Mouse (Mus musculus): Measurements from ENCODE around the gene Ttll4.

The Ttll4 gene

GRCm38 (mm10) chr1:74712046-74712445, 50.5 kb downstream of the Ttll4 start:
- no peak for DNase-seq (ENCODE audit: low spot score in 2 of 2)

- DNase-seq (ENCODE audit: low spot score in 2 of 2) = no peak
Observed at GRCm38 (mm10) chr1:74712461-74713098, 51.0 kb downstream of the Ttll4 start.

DNA sequence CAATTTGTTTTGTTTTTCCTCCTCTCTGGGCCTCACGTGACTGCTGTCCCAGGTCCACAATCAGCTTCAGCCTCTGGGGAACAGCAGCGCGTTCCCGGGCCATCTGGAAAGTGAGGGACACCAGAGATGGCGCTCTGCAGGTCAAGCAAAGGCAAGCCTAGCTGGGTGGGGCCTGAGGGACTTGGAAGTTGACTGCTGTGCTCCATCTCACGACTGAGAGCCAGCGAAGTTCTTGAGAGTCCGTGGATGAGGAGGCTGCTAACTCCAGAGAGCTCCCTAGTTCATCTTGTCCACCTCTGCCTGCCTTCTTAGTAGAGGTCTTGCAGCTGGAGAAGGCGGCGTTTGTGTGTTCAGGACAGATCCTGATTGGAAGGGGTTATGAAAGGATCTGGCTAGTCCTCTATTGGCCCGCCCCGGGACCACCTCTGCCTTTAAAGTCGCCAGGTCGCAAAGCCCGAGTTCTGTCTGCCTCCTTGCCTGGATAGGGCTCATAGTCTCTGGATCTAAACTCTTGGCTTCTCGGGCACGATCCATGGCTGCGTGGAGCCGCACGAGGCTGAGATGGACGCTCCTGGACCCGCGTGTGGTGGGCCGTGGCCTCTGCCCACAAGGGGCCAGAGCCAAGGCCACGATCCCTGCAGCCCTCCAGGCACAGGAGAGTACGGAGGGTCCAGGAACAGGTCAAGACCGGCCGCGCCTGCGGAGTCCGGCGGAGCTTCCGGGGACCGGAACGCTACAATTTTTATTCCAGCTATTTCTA, 51.7 kb downstream of the Ttll4 start, which contains the start of gene Cyp27a1:
Gene Cyp27a1 (plus strand): TSS at position 476 of the 760 bp plus-strand sequence.
- peak in 1 of 2 experiments; percentile 21 for DNase-seq (ENCODE audit: low spot score in 2 of 2)

- DNase-seq (ENCODE audit: low spot score in 2 of 2) = no peak
Observed at GRCm38 (mm10) chr1:74713859-74714730, 52.5 kb downstream of the Ttll4 start.

DNA sequence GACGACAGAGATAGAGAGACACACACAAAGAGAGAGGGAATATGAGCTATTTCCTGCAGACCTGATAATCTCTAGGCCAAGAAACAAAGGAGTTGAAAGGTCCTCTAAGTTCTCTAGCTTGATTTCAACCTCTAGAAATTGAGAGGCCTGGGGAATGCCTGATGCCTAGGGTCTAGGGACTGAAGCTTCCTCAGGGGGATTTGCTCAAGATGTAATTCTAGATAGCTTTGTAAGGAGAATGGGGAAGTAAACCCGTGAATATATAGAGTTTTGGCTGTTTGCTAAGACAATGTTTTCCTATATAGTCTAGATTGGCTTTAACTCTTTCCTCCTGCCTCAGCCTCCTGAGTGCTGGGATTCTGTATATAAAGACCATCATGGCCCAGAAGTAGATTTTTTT, 53.4 kb downstream of the Ttll4 start:
- no peak for DNase-seq (ENCODE audit: low spot score in 2 of 2)

DNA sequence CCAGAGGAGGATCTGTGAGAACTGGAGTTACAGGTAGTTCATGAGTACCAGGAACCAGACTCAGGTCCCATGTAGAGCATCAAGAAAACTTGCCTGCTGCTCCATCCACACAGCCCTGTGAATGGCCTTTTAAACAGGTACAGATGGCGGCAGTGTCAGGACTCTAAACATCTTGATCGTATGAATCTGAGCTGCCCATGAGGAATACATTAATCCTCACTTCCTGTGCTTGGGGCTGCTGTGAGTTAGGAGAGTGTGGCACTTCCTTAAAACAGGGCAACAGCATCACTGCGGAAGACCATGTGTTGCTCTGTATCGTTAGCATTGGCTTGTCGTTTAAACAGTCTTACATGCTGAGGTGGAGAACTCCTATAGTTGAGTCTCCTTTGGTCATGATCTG, 53.9 kb downstream of the Ttll4 start:
- DNase-seq (ENCODE audit: low spot score in 2 of 2) = no peak

DNA sequence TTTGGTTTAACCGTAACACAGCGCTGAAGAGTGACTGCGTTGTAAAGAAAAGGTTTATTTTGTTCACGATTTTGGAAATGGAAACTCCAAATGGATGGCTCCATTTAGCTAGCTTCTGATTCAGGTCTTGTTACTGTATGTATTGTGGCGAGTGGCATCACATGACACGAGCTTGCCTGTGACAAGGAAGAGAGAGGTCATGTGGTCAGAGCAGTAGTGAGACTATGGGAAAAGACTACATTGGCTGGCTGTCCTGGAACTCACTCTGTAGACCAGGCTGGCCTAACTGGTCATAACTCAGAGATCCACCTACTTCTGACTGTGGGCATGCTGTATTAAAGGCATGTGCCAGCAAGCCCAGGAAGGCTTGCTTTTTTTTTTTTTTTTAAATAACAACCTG, 54.3 kb downstream of the Ttll4 start:
- DNase-seq (ENCODE audit: low spot score in 2 of 2) = no peak

DNA sequence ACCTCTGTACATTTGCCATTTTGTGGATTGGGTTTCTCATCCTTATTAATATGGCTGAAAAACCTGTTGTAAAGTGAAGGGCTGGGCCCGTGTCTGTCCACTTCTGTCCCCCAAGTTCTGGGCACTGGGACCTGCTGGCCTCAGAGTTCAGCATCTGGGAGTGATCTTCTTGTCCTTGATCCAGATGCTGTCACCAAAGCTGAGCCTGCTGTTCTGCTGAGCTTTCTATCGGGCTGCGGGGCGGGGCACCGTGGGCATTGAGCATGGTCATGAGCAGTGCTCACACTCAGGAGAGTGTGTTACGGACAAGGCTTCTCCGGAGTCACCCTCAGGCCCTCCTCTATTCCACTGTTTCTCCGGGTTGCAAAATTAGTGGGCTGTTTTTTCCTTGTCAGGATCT, 56.6 kb downstream of the Ttll4 start:
- DNase-seq (ENCODE audit: low spot score in 2 of 2) = no peak

DNA sequence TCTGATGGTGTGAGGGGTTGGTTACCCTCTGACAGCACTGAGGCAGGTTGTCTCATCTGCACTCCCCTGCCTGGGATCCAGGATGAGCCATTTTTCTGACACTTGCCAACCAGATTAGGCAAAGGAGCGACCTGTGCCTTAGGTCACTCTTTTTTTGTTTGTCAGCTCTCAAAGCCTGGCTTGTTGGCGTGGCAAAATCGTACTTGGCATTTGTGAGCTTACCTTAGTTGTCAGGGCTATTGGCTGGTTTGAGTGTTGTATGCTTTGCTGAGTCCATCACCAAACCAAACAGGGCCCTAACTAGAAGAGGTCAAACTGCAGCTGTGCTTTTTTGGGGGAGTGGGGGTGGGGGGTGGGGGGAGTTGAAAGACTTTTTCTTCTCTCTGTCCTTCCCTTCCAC, 57.7 kb downstream of the Ttll4 start:
- DNase-seq (ENCODE audit: low spot score in 2 of 2) = no peak

GRCm38 (mm10) chr1:74721657-74722056, 60.1 kb downstream of the Ttll4 start:
- no peak for DNase-seq (ENCODE audit: low spot score in 2 of 2)

GRCm38 (mm10) chr1:74723748-74724147, 62.2 kb downstream of the Ttll4 start:
- DNase-seq (ENCODE audit: low spot score in 2 of 2) = no peak

- no peak for DNase-seq (ENCODE audit: low spot score in 2 of 2)
Observed at GRCm38 (mm10) chr1:74726114-74726513, 64.6 kb downstream of the Ttll4 start.

DNA sequence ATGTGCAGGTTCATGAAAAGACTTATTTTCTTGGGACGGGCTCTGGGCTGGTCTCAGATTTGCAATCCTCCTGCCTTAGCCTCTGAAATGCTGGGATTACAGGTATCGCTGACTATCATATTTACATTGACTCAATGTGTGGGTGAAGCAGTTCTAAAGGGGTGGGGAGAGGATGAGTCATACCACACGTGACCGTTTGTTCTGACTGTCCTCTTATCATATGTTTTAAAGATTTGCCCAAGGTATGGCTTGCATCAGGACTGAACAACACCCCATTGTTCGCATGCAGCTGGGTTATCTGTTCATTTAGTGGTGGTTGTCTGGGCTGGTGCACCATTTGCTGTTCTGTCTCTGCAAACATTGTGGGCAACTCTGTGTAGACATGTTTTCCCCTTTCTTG, 65.1 kb downstream of the Ttll4 start:
- no peak for DNase-seq (ENCODE audit: low spot score in 2 of 2)

- no peak for DNase-seq (ENCODE audit: low spot score in 2 of 2)
Observed at GRCm38 (mm10) chr1:74728446-74728845, 66.9 kb downstream of the Ttll4 start.

GRCm38 (mm10) chr1:74736977-74737376, 75.4 kb downstream of the Ttll4 start:
- no peak for DNase-seq (ENCODE audit: low spot score in 2 of 2)

- no peak for DNase-seq (ENCODE audit: low spot score in 2 of 2)
Observed at GRCm38 (mm10) chr1:74737500-74737899, 76.0 kb downstream of the Ttll4 start.

GRCm38 (mm10) chr1:74740846-74741245, 79.3 kb downstream of the Ttll4 start:
- DNase-seq (ENCODE audit: low spot score in 2 of 2) = no peak

GRCm38 (mm10) chr1:74747335-74747734, 85.8 kb downstream of the Ttll4 start:
- no peak for DNase-seq (ENCODE audit: low spot score in 2 of 2)

GRCm38 (mm10) chr1:74748643-74749271, 87.2 kb downstream of the Ttll4 start, which contains the start of gene Prkag3:
Gene Prkag3, minus strand, starts transcription at chr1:74749221.
- DNase-seq (ENCODE audit: low spot score in 2 of 2) = peak in 1 of 2 experiments; percentile 33

DNA sequence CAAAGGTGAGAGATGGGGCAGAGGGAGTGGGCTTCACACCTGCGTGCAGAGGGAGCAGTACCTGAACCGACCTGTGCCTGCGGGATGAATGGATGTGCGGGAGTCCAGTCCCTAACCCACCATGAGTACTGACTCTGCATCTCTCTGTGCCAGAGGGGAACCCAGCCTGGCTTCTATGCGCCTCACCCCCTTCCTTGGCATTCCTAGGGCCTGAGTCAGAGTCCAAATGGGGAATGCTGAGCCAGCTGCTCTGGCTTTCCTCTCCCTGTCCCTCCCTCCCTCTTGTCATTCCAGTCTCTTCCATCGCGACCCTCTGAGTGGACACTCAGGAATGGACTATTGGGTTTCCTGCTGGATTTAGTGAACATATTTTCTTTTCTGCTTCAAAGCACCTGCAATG, 87.8 kb downstream of the Ttll4 start:
- DNase-seq (ENCODE audit: low spot score in 2 of 2) = no peak

DNA sequence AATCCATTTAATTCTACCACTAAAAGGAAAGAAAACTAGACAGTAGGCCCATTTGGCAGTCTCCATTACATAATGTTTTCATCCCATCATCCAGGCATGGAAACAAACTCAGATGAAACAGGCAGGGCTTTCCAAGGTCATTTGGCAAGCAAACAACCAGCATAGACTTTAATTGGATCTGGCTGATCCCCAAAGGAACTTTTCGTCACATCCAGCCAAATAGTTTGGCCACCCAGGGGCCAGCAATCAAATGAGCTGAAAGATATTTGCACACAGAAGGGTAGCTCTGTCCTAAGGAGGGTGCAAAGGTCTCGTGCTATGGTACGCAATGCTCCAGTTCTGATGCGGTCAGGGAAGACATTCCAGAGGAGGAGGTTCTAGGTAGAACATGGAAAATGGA, 89.1 kb downstream of the Ttll4 start:
- peak in 1 of 2 experiments; percentile 22 for DNase-seq (ENCODE audit: low spot score in 2 of 2)

DNA sequence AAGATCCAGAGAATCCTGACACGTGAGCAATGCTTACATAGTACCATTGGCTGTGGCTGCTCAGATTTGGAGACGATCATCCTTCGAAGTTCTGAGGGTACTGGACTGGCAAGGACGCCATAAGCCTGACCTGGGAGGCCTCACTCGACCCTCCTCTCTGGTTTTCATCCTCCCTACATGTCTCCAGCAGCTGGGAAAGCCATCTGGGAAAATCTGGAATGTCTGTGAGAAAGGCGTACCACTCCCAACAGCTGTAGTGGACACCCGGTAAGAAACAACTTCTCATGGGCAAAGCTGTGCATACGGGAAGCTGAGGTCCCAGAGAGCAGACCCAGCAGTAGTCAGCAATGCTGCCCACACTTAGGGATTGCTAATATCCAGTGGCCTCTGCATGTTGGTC, 90.6 kb downstream of the Ttll4 start:
- DNase-seq (ENCODE audit: low spot score in 2 of 2) = no peak

Data from left cerebral cortex, adult 9 months (tissue).